Mouse (Mus musculus) erythroblast, embryonic 14.5 days (primary cell): ENCODE results near the gene Susd1. TPM values are rescaled to one million over a fixed set of nuclear protein-coding genes. Genes with fewer than 3 reads are reported as not detected.

Experiments used
- H3K27me3 ChIP-seq: 2 replicates; pipeline ENCODE4 v1.6.1; 2012; ENCODE audit warnings: inconsistent platforms; ENCODE audit not compliant: control insufficient read depth
- H3K36me3 ChIP-seq: 2 replicates; pipeline ENCODE4 v1.6.1; 2012; ENCODE audit warnings: mild to moderate bottlenecking, inconsistent platforms; ENCODE audit not compliant: control insufficient read depth
- H3K4me1 ChIP-seq: 2 replicates; pipeline ENCODE4 v1.6.1; 2012; ENCODE audit warnings: inconsistent platforms; ENCODE audit not compliant: control insufficient read depth
- H3K4me3 ChIP-seq: replicated peaks from 2 replicates; pipeline ENCODE3; 2012; ENCODE audit warnings: moderate library complexity, mild to moderate bottlenecking, inconsistent platforms
- H3K9me3 ChIP-seq: 2 replicates; pipeline ENCODE4 v1.6.1; 2012; ENCODE audit warnings: low read length, inconsistent platforms, mixed read lengths; ENCODE audit not compliant: control insufficient read depth
- GATA1 ChIP-seq: IDR thresholded peaks from 2 replicates; pipeline ENCODE4 v1.6.1; 2012; ENCODE audit warnings: low read length, inconsistent platforms, mixed read lengths
- TAL1 ChIP-seq: IDR thresholded peaks from 3 replicates; pipeline ENCODE4 v1.6.1; 2012; ENCODE audit warnings: low read length, inconsistent platforms, mixed read lengths
- polyA plus RNA-seq: library from polyadenylated mRNA; stranded (reverse); fragments of >175 nt; gene quantifications from 2 replicates; pipeline ENCODE4 v1.2.3, GENCODE M21; 2012

Gene Susd1
- polyA plus RNA-seq, 1 experiment = 0.16 TPM

- Histone ChIP-seq H3K36me3 (no peaks in the 10 kb centered on the region), H3K9me3 (no peaks in the 10 kb centered on the region), H3K4me3 (no peak overlapping the region), H3K4me1 (peaks cover 3% of the 10 kb centered on the region; the same call in 1 of the 2 replicates), H3K27me3 (no peaks in the 10 kb centered on the region)
- TF ChIP-seq TAL1 (no peak), GATA1 (no peak)
Measured at GRCm38 (mm10) chr4:59457091-59457490, 18.7 kb upstream of the Susd1 start.

GRCm38 (mm10) chr4:59455465-59455864, 17.0 kb upstream of the Susd1 start:
- Histone ChIP-seq H3K9me3 (no peaks in the 10 kb centered on the region), H3K4me3 (no peak overlapping the region), H3K36me3 (no peaks in the 10 kb centered on the region), H3K27me3 (no peaks in the 10 kb centered on the region), H3K4me1 (peaks cover 1% of the 10 kb centered on the region; the same call in 1 of the 2 replicates)
- TF ChIP-seq TAL1 (no peak), GATA1 (no peak)

GRCm38 (mm10) chr4:59454046-59454445, 15.6 kb upstream of the Susd1 start:
- Histone ChIP-seq H3K4me3 (no peak overlapping the region), H3K9me3 (no peaks in the 10 kb centered on the region), H3K27me3 (no peaks in the 10 kb centered on the region), H3K4me1 (peaks cover 3% of the 10 kb centered on the region), H3K36me3 (no peaks in the 10 kb centered on the region)
- TF ChIP-seq GATA1 (no peak), TAL1 (no peak)

DNA sequence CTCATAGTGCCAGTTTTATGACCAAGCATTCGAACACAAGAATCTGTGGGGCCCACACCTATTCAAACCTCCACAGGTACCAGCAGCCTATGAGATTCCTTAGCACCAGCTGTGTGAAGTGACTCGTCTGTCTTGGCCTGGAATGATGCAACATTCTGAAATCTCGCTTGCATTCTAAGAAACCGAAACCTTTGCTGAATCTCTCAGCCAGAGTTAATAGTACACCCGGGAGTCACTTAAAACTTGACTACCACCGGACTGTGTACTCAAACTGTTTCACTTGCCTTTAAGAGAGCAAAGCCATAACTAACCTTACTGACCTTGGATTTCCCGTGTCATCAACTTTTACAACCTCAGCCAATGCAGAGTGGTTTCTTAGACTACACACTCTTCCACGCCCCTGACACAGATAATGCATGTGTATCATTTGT, 14.1 kb upstream of the Susd1 start:
- H3K4me3 ChIP-seq = no peak overlapping the region
- no peaks in the 10 kb centered on the region for H3K9me3 ChIP-seq
- no peaks in the 10 kb centered on the region for H3K36me3 ChIP-seq
- TF ChIP-seq GATA1 (no peak), TAL1 (no peak)
- peaks cover 3% of the 10 kb centered on the region for H3K4me1 ChIP-seq
- H3K27me3 ChIP-seq = no peaks in the 10 kb centered on the region

DNA sequence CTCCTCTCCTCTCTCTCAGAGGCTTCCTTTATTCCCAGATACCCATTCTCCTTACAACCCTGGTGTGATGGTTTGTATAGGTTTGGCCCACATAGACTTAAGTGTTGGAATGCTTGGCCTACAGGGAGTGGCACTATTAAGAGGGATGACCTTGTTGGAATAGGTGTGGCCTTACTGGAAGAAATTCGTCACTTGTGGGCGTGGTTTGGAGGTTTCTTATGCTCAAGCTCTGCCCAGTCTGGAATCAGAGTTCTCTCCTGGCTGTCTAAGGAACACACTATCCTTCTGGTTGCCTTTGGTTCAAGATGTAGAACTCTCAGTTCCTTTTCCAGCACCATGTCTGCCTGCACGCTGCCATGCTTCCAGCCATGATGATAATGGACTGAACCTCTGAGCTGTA, 12.5 kb upstream of the Susd1 start:
- TF ChIP-seq GATA1 (no peak), TAL1 (no peak)
- Histone ChIP-seq H3K9me3 (peaks cover 4% of the 10 kb centered on the region), H3K4me3 (no peak overlapping the region), H3K36me3 (no peaks in the 10 kb centered on the region), H3K4me1 (peaks cover 3% of the 10 kb centered on the region), H3K27me3 (no peaks in the 10 kb centered on the region)

GRCm38 (mm10) chr4:59450234-59450854, 11.9 kb upstream of the Susd1 start:
- peaks cover 4% of the 10 kb centered on the region for H3K9me3 ChIP-seq
- TF ChIP-seq GATA1 (no peak), TAL1 (no peak)
- no peaks in the 10 kb centered on the region for H3K27me3 ChIP-seq
- peaks cover 3% of the 10 kb centered on the region for H3K4me1 ChIP-seq
- no peak overlapping the region for H3K4me3 ChIP-seq
- no peaks in the 10 kb centered on the region for H3K36me3 ChIP-seq

DNA sequence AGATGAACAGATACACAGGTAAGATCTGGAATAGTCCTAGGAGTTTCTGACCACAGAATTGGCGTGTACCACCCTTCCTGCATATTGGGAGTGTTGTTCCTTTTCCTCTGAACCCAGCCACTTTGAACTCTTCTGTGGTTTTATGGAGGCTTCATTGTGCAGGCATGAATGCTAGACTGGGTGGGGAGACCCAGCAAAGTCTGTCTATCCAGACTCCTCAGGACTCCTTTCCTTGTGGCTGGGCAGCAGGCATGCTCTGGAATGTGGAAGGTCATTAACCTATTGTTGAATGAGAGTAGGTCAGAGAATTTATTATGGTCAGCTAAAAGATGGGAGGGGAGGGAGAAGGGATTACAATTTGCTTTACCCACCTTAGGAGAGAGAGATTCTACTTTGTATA, 8.9 kb upstream of the Susd1 start:
- Histone ChIP-seq H3K9me3 (peaks cover 4% of the 10 kb centered on the region), H3K4me3 (no peak overlapping the region), H3K4me1 (peaks cover 3% of the 10 kb centered on the region), H3K36me3 (no peaks in the 10 kb centered on the region), H3K27me3 (no peaks in the 10 kb centered on the region)
- TF ChIP-seq TAL1 = no peak
- TF ChIP-seq GATA1 = no peak

DNA sequence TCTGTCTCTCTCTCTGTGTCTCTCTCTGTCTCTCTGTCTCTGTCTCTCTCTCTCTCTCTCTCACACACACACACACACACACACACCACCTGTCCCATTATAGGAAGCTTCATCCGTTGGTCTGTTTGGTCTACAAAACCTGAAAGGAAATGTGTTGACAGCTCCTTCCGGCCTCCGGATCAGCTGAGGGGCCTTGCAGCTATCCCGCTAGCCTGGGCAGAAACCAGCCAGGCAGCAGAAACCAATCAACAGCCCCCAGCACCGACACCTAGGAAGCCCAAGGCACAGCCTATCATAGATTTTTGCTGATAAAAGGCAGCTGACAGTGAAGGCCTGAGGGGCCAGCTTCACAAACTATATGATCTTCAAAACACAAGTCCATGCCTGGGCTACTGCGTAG, 7.1 kb upstream of the Susd1 start:
- H3K4me1 ChIP-seq = peaks cover 11% of the 10 kb centered on the region
- peaks cover 4% of the 10 kb centered on the region for H3K9me3 ChIP-seq
- no peaks in the 10 kb centered on the region for H3K27me3 ChIP-seq
- no peak overlapping the region for H3K4me3 ChIP-seq
- no peak for TF ChIP-seq GATA1
- no peak for TF ChIP-seq TAL1
- no peaks in the 10 kb centered on the region for H3K36me3 ChIP-seq

GRCm38 (mm10) chr4:59444994-59445393, 6.6 kb upstream of the Susd1 start:
- Histone ChIP-seq H3K36me3 (no peaks in the 10 kb centered on the region), H3K4me3 (no peak overlapping the region), H3K9me3 (peaks cover 4% of the 10 kb centered on the region), H3K27me3 (no peaks in the 10 kb centered on the region), H3K4me1 (peaks cover 13% of the 10 kb centered on the region)
- no peak for TF ChIP-seq GATA1
- TF ChIP-seq TAL1 = no peak

DNA sequence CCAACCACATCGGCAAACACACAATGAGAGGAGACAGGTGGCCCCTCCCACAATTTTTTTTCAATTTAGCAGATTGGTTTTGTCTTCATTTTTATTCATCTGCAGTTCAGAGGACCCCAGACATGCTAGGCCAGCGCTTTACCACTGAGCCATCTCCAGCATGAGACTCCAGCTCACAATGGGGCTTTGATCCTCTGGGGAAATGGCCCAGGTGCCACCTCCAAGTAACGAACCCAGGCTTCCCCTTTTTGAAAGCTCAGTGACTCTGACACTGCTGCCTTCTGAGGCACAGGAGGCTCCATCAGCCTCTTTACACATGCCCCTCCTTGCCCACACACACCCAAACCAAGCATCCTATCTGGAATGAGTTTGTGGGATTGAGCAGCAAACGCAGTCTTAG, 5.7 kb upstream of the Susd1 start:
- H3K27me3 ChIP-seq = no peaks in the 10 kb centered on the region
- peaks cover 22% of the 10 kb centered on the region for H3K4me1 ChIP-seq
- no peak for TF ChIP-seq GATA1
- TF ChIP-seq TAL1 = no peak
- no peaks in the 10 kb centered on the region for H3K36me3 ChIP-seq
- H3K9me3 ChIP-seq = peaks cover 4% of the 10 kb centered on the region
- no peak overlapping the region for H3K4me3 ChIP-seq
